Mouse (Mus musculus) midbrain, postnatal 0 days (tissue): ENCODE results near the gene Mtmr4. TPM values are rescaled to one million over a fixed set of nuclear protein-coding genes. Genes with fewer than 3 reads are reported as not detected.

Experiments used
- ATAC-seq: fragments of 200-750 bp; cut with Nextera tagmentation; 2 replicates; pipeline ENCODE4 v1.8.0; 2017; ENCODE audit warnings: moderate number of reproducible peaks, mild to moderate bottlenecking, moderate TSS enrichment, moderate library complexity; ENCODE audit not compliant: low FRiP score
- DNase-seq: peaks from one replicate; pipeline ENCODE4 v3.0.0-alpha.2; 2015; ENCODE audit warnings: low spot score
- H3K27ac ChIP-seq: fragments of 300-500 bp; sonication (generic); 2 replicates; pipeline ENCODE4 v1.5.1; 2014; ENCODE audit warnings: low read depth, mild to moderate bottlenecking, low read length, mixed read lengths
- H3K27me3 ChIP-seq: fragments of 300-500 bp; sonication (generic); 2 replicates; pipeline ENCODE4 v1.6.1; 2014; ENCODE audit warnings: low read length, control low read depth, mixed read lengths; ENCODE audit not compliant: insufficient read depth
- H3K36me3 ChIP-seq: fragments of 300-500 bp; sonication (generic); 2 replicates; pipeline ENCODE4 v1.6.1; 2014; ENCODE audit warnings: low read length, control low read depth, mixed read lengths; ENCODE audit not compliant: insufficient read depth
- H3K4me1 ChIP-seq: fragments of 300-500 bp; sonication (generic); 2 replicates; pipeline ENCODE4 v1.6.1; 2014; ENCODE audit warnings: mild to moderate bottlenecking, control low read depth, antibody characterized with exemption, low read length, mixed read lengths; ENCODE audit not compliant: insufficient read depth
- H3K4me2 ChIP-seq: fragments of 300-500 bp; sonication (generic); 2 replicates; pipeline ENCODE4 v1.6.1; 2014; ENCODE audit warnings: low read depth, mild to moderate bottlenecking, low read length, mixed read lengths; ENCODE audit not compliant: poor library complexity, severe bottlenecking
- H3K4me3 ChIP-seq: fragments of 300-500 bp; sonication (generic); 2 replicates; pipeline ENCODE4 v1.5.1; 2014; ENCODE audit warnings: low read depth, mild to moderate bottlenecking, low read length, moderate library complexity
- H3K9ac ChIP-seq: fragments of 300-500 bp; sonication (generic); replicated peaks from 2 replicates; pipeline ENCODE4 v1.6.1; 2014; ENCODE audit warnings: mild to moderate bottlenecking, low read length, moderate library complexity, mixed read lengths; ENCODE audit not compliant: poor library complexity, severe bottlenecking
- H3K9me3 ChIP-seq: fragments of 300-500 bp; sonication (generic); 2 replicates; pipeline ENCODE4 v1.6.1; 2016; ENCODE audit warnings: low read length, control low read depth
- CTCF ChIP-seq: IDR thresholded peaks from 2 replicates; pipeline ENCODE4 v1.5.1; 2016; ENCODE audit warnings: antibody characterized with exemption, mild to moderate bottlenecking
- WGBS: fragments of 180-500 bp; shearing (Covaris S2); extraction: QIAGEN DNeasy Blood & Tissue Kit; methylation state at CpG from one replicate; pipeline ENCODE4 v1.1.7; 2014; 5-methylcytosine and 5-hydroxymethylcytosine counted together
- polyA plus RNA-seq: library from polyadenylated mRNA; unstranded; fragments of >200 nt; fragmentation: Nextera tagmentation; extraction: Ambion mirVana; gene quantifications from 2 replicates; pipeline ENCODE4 v1.2.1, GENCODE M21; 2015
- total RNA-seq: library from RNA; depleted of rRNA; stranded (reverse); fragments of >200 nt; gene quantifications from 2 replicates; pipeline ENCODE4 v1.2.3, GENCODE M21; 2014

The Mtmr4 gene
- total and polyA plus RNA-seq, 2 experiments from 2014 or later, result 34.1 to 116 TPM

DNA sequence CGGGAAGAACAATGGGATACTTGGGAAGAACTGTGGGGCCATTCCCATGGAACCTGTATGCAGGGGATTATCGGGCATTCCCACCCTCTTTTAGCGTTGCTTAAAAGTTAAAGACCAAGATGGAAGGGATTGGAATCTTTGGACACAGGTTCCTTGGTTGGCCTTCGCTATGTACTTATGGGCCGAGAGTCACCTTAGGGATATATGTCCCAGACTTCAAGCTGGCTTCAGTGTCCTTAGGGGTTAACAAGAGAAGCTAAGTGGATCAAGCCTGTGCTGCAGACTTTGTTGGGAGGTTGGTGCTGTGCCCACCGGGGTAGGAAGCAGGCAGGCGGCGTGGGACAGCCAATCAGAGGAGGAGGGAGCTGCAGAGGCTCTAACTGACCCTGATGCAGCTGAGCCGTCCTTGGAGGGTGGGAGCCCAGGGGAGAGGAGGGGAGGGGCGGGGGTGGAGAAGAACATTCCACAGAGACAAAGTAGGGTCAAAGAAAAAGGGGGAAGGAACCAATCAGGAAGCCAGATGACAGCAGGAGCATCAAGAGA is 11.3 kb upstream of the Mtmr4 start:
- ATAC-seq, result no peak
- H3K27ac ChIP-seq, result no peak overlapping the region

DNA sequence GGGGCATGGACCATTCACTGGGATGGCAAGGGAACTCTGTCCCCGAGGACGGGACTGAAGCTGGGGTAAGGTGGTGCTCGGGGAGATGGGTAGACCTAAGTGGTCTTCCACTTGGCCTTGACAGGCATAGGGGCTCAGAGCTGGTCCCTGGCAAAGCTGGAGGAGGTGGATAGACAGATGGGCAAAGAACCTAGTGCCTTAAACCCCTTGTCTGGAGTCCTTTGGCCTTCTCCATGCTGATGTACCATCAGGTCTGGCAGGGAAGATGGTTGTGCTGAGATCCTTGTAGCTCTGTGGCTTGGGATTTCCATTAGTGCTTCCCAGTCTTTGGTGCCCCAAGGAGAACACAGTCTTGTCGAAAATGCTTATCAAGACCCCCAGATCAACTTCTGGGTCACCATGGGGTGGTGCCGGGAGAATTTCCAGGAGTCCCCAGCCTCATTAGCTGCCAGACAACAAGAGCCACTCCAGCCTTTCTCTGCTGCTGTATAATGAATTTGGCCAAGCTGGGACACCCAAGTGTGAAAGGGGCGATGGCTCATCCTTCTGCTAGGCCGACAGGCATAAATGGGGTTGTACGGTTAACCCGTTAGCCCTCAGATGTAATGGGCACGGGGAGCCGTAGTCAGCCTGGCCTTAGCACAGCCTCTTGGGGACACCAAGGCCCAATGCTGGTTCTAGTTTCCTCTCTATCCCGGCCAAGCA is 10.6 kb upstream of the Mtmr4 start:
- no peaks in the 10 kb centered on the region for H3K9me3 ChIP-seq
- 89% methylated on average over 12 of the region's 12 CpGs for WGBS
- peaks cover 2% of the 10 kb centered on the region; the same call in 1 of the 2 replicates for H3K4me1 ChIP-seq
- no peak for TF ChIP-seq CTCF
- ATAC-seq, result no peak
- H3K27me3 ChIP-seq, result no peaks in the 10 kb centered on the region
- DNase-seq, result no peak
- no peak overlapping the region for H3K27ac ChIP-seq
- H3K36me3 ChIP-seq, result 0 out of 2 replicates have a peak, but pooled peaks cover 7% of the 10 kb centered on the region
- no peak overlapping the region for H3K4me3 ChIP-seq
- H3K9ac ChIP-seq, result no peak overlapping the region
- no peak overlapping the region for H3K4me2 ChIP-seq

More for the DNA sequence above, 11.3 kb upstream of the Mtmr4 start:
- Histone ChIP-seq H3K9ac (no peak overlapping the region), H3K9me3 (no peaks in the 10 kb centered on the region), H3K4me2 (no peak overlapping the region), H3K36me3 (0 out of 2 replicates have a peak, but pooled peaks cover 7% of the 10 kb centered on the region), H3K27me3 (no peaks in the 10 kb centered on the region), H3K4me1 (peaks cover 2% of the 10 kb centered on the region; the same call in 1 of the 2 replicates), H3K4me3 (no peak overlapping the region)
- 32% methylated on average over 10 of the region's 10 CpGs for WGBS
- no peak for TF ChIP-seq CTCF
- no peak for DNase-seq

DNA sequence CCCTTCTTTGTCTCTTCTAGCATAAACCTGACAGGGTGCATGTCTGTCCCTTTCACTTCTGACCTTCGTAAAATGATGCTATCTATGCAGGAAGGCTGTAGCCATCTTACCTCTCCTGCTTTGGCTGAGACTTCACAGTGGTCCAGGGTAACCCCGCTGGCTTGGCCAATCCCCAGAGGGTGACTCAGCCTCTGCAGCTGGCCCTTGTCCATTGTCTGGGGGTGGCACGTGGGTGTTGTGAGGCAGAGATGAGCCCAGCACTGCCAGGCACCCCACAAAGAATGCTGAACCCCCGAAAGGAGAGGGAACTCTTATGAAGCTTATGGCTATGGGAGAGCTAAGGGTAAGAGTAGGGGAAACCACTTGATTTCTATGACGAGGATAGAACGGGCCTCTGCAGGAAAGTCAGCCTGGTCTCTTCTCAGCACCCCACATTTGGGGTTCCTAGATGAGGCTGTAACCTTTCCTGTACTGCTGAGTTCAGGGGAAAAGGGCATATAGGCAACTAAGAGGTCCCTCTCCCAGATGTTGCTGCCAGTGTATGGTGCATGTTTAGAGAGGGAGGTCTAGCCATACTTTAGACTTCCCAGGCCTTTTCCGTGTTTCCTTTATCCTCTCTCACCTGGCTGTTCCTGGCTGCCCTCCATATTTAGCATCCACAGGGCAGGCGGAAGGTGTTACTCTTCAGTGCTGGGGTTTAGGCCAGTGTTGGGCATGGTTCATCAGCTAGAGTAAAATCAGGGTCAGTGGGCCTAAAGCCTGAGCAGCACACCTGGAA is 9.8 kb upstream of the Mtmr4 start:
- Histone ChIP-seq H3K4me3 (no peak overlapping the region), H3K27ac (no peak overlapping the region), H3K36me3 (0 out of 2 replicates have a peak, but pooled peaks cover 7% of the 10 kb centered on the region), H3K4me2 (no peak overlapping the region), H3K27me3 (no peaks in the 10 kb centered on the region), H3K9me3 (no peaks in the 10 kb centered on the region), H3K9ac (no peak overlapping the region; the same call in 1 of the 2 replicates), H3K4me1 (peaks cover 2% of the 10 kb centered on the region; the same call in 1 of the 2 replicates)
- ATAC-seq (no peak), DNase-seq (no peak)
- TF ChIP-seq CTCF, result no peak
- 84% methylated on average over 8 of the region's 8 CpGs for WGBS

DNA sequence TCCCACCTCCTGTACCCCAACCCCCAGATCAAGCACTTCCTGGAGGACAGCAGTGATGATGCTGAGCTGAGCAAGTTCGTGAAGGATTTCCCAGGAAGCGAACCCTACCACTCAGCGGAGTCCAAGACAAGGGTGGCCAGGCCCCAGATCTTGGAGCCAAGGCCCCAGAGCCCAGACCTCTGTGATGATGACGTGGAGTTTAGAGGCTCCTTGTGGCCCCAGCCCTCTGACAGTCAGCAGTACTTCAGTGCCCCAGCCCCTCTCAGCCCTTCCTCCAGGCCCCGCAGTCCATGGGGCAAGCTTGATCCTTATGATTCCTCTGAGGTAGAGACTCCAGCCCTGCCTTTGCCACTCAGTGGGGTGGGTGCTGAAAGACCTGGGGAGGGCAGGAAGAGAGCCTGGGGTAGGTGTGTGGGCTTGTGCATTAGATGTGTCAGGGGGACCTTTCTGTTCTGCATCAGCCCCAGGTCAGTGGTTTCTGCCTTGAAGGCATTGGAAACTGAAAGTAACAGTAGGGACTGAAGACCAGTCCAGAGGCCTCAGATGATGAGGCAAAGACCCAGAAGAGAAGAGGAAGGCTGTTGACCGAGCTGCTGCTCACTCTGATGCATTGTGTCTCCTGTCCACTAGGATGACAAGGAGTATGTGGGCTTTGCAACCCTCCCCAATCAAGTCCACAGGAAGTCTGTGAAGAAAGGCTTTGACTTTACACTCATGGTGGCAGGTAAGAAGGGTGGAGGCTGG is 8.5 kb upstream of the Mtmr4 start:
- no peak for DNase-seq
- no peak overlapping the region for H3K4me2 ChIP-seq
- no peaks in the 10 kb centered on the region for H3K4me1 ChIP-seq
- no peak overlapping the region for H3K4me3 ChIP-seq
- no peaks in the 10 kb centered on the region for H3K27me3 ChIP-seq
- H3K27ac ChIP-seq, result no peak overlapping the region
- no peaks in the 10 kb centered on the region for H3K9me3 ChIP-seq
- ATAC-seq, result no peak
- 0 out of 2 replicates have a peak, but pooled peaks cover 10% of the 10 kb centered on the region for H3K36me3 ChIP-seq
- H3K9ac ChIP-seq, result no peak overlapping the region
- no peak for TF ChIP-seq CTCF
- 87% methylated on average over 6 of the region's 6 CpGs for WGBS

DNA sequence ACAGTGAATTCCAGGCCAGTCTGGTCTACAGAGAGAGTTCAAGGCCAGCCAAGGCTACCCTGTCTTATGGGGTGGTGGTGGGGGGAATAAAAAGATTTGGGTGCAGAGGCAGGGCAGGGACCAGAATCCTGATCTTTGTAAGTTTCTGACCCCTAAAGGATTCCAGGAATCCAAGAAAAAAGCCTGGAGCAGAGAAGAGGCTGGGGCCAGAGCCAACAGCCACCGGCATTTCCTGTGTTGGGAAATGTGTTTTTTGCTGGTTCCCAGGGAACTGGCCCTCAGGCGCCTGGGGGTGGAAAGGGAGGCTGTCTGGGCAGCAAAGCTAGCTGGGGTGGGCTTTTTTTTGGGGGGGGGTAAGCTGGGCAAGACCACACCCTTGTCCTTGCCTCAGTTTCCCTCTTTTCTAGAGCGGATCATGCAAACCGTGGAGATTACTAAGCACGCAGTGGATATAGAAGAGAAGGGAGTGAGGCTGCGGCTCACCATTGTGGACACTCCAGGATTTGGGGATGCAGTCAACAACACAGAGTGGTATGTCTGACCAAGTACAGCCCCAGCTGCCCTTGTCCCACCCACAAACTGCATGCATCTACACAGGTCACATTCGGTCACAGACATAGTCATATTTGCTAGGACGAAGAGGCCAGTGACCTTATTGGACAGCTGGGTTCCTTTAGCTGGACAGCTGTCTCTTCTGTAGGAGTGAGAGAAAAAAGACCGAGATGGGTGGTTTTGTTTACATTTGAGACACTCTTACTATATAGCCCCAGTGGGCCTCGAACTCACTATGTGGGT is 7.1 kb upstream of the Mtmr4 start:
- Histone ChIP-seq H3K27ac (no peak overlapping the region), H3K4me1 (no peaks in the 10 kb centered on the region), H3K36me3 (0 out of 2 replicates have a peak, but pooled peaks cover 10% of the 10 kb centered on the region), H3K27me3 (no peaks in the 10 kb centered on the region), H3K9me3 (no peaks in the 10 kb centered on the region), H3K4me3 (no peak overlapping the region), H3K4me2 (no peak overlapping the region), H3K9ac (no peak overlapping the region)
- TF ChIP-seq CTCF, result no peak
- DNase-seq (no peak), ATAC-seq (no peak)
- WGBS, result 88% methylated on average over 10 of the region's 10 CpGs
